Mouse (Mus musculus): ENCODE data around the gene Dcun1d2.
"Not testable (repeated sequence)": the region's sequence is repeated elsewhere in the genome, so short reads cannot be mapped to it uniquely, and the experiment has no call there.

The Dcun1d2 gene

GRCm38 (mm10) chr8:13287692-13288623, at the start of gene Dcun1d2, which contains the start of gene Tmco3:
Gene Dcun1d2, minus strand, starts transcription at chr8:13288131.
Gene Tmco3, plus strand, starts transcription at chr8:13288190.
- DNase-seq = peak; percentile 97 to 98

- DNase-seq = no peak
These were observed 49.7 kb upstream of the Dcun1d2 start for GRCm38 (mm10) chr8:13337678-13338077.

DNA sequence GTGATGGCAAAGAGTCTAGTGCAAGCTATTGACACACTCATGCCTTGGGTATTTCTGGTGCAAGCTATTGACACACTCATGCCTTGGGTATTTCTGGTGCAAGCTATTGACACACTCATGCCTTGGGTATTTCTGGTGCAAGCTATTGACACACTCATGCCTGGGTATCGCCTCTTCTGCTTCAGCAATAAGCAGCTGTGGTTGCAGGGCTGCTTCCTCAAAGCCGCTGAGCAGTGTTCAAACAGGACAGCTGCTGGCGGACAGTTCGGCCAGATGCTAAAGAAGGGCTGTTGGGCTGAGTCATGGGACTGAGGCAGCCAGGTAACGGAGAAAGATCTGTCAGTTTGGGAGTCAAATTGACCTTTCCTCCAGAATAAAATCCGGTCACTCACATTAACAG, 49.3 kb upstream of the Dcun1d2 start:
- not testable (repeated sequence) for DNase-seq

GRCm38 (mm10) chr8:13334671-13335070, 46.7 kb upstream of the Dcun1d2 start:
- DNase-seq = peak in 1 of 2 experiments; percentile 20

DNA sequence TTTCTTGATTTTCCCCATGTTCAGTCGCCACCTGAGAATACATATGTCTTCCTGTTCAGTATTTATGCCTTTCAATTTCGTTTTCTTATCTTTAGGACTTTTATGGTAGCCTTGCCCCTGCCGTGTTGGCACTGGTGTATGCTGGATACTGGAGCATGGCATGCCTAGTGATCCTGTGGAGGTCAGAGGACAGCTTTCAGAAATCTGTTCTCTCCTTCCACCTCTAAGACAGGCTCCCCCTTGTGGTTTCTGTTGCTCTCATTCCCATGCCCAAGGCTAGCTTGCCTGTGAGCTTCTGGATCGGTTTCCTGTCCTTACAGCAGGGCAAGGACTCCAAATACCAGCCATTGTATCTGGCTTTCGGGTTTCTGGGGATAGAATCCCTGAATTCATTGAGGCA, 38.7 kb upstream of the Dcun1d2 start:
- DNase-seq = peak; percentile 42 to 65

DNA sequence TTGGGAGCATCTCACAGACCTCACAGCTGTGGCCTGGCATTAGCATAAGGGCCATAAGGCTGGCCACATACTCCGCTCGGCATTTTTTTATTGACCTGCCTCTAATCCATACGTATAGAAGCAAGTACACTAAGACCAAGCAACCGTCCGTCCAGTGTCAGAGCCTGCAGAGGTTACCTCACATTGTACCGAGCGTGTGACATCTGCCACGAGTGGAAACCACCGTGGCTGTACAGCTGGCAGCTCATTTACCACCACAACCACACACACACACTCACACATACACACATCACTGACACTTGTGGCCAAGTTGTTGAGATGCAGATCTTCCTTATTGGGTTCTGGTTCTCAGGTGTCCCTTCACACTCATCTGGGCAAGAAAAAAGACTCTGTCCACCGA, 28.7 kb upstream of the Dcun1d2 start:
- no peak for DNase-seq

DNA sequence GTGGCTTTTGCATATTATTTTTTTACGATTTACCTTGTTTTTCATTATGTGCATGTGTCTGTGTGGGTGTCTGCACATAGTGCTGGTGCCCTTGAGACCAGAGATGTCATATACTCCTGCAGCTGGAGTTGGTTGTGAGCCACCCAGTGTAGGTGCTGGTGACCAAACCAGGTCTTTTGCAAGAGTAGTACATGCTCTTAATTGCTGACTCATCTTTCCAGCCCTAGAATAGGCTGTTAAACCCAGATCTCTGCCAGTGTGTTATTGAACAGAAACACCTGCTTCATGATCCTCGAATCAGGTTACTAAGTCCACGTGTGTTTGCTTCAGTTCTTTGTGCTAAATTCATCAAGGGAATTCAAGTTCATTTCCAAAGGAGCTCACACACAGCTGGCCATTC, 27.0 kb upstream of the Dcun1d2 start:
- no peak for DNase-seq

DNA sequence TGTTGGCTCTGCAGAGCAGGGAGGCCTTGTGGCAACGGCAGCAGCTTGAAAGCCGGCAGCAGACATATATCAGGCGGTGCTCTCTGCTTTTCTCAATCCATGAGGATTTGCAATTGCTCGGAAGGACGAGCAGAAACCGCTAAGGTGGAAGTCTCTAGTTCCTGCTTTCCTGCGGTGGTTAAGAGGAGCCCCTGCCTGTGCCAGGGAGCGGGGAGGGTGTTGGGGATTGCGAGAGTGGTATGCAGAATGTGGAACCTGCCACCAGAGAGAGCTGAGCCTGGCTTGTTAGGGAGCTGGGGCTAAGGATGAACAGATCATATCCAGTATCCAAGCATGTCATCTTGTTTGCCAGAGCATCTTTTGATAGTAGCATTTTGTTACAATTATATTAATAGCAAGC, 19.0 kb upstream of the Dcun1d2 start:
- no peak for DNase-seq

- no peak for DNase-seq
These were observed 18.5 kb upstream of the Dcun1d2 start for GRCm38 (mm10) chr8:13306309-13306909.

GRCm38 (mm10) chr8:13305884-13306283, 18.0 kb upstream of the Dcun1d2 start:
- DNase-seq = no peak

DNA sequence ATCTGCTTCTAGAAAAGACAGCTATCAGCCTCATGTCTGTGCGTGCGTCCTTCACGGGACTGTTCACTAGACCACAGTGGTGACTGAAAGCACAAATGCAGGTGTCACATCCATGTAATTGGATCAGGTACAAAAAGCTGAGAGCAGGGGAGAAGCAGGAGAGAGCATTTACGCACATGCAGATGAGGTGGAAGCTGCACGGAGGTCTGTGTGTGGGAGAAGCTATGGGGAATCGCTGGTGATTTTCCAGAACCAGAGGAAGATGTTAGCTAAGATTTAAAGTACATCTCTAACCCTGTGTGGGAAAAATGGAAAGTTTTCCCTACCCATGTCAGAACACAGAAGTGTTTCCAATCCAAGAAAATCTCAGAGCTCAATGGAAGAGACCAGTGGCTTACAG, 17.5 kb upstream of the Dcun1d2 start:
- no peak for DNase-seq

DNA sequence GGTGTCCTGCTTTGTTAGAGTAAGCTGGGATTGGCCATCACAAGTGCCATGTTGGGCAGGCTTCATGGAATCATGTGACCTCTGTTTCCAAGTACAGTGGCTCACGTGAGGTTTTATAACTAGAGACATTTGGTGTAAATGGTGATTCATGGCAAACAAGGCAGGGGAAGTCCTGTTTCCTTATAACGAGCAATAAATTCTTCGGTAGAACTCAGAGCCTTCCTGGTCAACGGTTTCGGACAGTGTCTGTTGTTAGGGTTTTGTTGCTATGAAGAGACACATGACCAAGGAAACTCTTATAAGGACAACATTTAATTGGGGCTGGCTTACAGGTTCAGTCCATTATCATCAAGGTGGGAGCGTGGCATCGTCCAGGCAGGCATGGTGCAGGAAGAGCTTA, 13.1 kb upstream of the Dcun1d2 start:
- DNase-seq = no peak

DNA sequence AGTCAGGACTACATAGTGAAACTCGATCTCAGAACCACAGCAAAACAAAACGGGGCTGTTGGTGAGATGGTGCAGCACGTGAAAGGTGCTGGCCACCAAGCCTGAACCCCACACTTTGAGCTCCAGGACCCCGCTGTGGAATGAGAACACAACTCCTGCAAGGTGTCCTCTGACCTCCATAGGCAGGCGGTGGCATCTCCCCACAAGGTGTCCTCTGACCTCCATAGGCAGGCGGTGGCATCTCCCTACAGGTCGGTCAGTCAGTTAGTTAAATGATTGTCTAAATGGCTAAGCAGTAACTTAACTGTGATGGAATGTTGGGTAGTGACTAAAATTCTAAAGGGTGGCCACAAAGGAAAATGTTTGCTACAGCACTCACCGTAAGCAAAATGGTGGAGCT, 11.6 kb upstream of the Dcun1d2 start:
- DNase-seq = no peak

DNA sequence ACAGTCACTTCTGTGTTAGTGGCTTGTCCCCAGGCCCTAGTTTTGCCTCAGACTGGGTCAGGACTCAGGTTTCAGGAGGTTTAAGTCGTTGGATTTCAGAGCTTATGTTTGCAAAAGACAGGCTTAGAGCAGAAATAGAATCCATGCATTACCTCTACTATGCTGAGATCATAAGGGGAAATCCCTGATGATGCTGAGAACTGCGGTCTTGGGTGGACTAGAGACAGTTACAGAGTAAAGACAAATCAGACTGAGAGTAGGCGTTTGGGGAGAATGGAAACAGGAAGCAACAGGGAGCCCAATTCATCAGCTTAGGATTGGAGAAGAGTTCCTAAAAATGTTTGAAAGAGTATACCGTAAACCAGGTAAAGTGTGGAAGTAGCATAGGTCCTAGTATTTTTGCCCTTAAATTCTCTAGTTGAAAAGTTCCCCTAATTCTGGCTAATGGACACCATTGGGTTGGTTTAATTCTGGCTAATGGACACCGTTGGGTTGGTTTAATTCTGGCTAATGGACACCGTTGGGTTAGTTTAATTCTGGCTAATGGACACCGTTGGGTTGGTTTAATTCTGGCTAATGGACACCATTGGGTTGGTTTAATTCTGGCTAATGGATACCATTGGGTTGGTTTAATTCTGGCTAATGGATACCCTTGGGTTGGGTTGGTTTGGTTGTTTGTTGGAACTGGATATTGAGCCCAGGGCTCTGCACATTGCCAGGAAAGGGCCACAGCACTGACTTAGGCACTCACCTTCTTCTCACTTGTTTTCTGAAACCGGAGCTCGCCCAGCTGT, 5.9 kb upstream of the Dcun1d2 start:
- DNase-seq = no peak

DNA sequence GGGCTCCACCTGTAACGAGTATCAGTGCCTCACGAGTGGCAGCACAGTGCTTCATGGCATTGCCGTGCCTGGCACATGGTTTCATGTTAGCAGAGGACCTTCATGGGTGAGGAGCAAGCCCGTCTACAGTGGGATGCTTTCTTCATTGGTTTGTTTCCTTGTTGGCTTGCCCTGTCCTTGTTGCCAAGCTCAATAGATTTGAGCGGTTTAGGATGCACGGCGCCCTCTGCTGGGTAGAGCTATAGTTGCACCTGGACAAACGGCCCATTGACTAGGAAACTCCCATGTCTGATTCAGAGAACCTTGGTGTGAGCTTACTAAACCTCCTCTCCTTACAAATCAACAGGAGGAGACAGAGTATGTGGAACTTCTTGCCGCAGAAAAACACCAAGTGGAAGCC, 4.4 kb upstream of the Dcun1d2 start:
- DNase-seq = peak; percentile 88

GRCm38 (mm10) chr8:13288646-13289045, 715 bp upstream of the Dcun1d2 start:
- no peak for DNase-seq

DNA sequence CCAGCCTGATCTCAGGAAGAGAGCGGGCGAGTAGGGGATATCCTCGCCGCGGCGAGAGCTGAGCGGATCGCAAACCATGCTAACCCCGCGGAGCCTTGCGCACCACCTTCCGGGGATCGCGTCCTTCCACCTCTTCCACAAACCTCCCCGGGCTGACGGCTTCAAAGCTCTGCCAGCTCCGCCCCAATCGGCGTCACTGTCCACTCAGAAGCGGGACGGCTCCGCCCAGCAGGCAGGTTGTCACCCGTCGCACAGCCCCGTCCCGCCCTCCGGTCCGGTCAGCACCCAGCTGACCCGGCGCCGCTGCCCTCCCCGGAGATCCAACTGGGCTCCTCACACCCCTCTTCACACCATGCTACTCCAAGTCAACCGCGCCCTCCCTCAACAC, 633 bp downstream of the Dcun1d2 start:
- DNase-seq = peak; percentile 91 to 94

GRCm38 (mm10) chr8:13283200-13283599, 4.7 kb downstream of the Dcun1d2 start:
- no peak for DNase-seq

DNA sequence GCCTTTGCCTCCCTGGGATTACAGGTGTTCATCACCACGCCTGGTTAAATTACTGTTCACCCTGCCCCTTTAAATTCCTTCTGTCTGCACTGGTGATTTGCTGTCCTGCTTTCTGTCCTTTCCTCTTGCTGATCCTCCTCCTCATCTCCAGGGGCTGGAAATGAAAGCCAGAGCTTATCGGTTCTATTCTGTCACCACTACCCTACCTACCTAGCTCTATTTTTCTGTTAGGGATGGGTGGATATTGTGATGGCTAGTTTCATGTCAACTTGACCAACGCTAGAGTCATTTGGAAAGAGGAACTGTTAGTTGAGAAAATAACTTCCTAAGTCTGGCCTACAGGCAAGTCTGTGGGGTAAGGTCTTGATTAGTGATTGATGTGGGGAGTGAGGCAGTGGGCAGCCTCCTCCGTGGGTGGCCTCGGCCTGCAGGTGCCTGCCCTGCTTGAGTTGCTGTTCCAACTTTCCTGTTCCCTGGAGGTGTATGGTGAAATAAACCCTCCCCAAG, 10.9 kb downstream of the Dcun1d2 start:
- DNase-seq = no peak

DNA sequence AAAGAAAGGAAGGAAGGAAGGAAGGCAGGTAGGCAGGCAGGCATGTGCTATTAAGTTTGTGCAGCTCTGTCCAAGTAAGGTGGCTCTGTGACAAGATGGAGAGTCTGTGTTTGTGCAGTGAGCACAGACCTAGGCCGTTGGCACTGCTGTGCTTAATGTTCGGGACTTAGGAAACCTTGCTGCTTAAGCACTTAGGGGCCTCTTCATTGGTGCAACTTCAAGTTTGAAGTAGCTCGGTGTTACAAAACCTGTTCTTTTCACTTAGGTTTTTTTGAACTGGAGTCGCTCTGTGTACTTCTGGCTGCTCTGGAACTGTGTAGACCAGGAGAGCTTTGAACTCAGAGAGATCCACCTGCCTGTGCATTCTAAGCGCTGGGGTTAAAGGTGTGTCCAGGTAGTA, 15.1 kb downstream of the Dcun1d2 start:
- no peak for DNase-seq

GRCm38 (mm10) chr8:13267566-13267965, 20.4 kb downstream of the Dcun1d2 start:
- DNase-seq = peak; percentile 50 to 64

- DNase-seq = no peak
These were observed 24.6 kb downstream of the Dcun1d2 start for GRCm38 (mm10) chr8:13263376-13263775.

GRCm38 (mm10) chr8:13254019-13254418, 33.9 kb downstream of the Dcun1d2 start, which contains the start of gene Adprhl1:
Gene Adprhl1, minus strand, starts transcription at chr8:13254162.
- peak; percentile 87 to 89 for DNase-seq
